Mouse (Mus musculus) olfactory bulb, adult 2 months (tissue): ENCODE data around the gene D430042O09Rik. TPM values are rescaled to one million over a fixed set of nuclear protein-coding genes. Genes with fewer than 3 reads are reported as not detected.

Experiments used
- H3K27ac ChIP-seq: fragments of 200-500 bp; 2 replicates; pipeline ENCODE4 v1.5.1; 2012; ENCODE audit warnings: low read depth, low read length; ENCODE audit not compliant: insufficient read depth
- H3K4me1 ChIP-seq: fragments of 200-500 bp; 2 replicates; pipeline ENCODE4 v1.6.1; 2012; ENCODE audit warnings: low read length; ENCODE audit not compliant: control insufficient read depth, insufficient read depth
- H3K4me3 ChIP-seq: fragments of 200-500 bp; 2 replicates; pipeline ENCODE4 v1.5.1; 2012; ENCODE audit warnings: mild to moderate bottlenecking, low read depth, low read length, moderate library complexity; ENCODE audit not compliant: insufficient read depth
- CTCF ChIP-seq: fragments of 200-500 bp; IDR thresholded peaks from 2 replicates; pipeline ENCODE4 v1.5.1; 2012; ENCODE audit warnings: low read depth, mild to moderate bottlenecking, low read length, moderate library complexity; ENCODE audit not compliant: insufficient read depth
- POLR2A ChIP-seq: fragments of 200-500 bp; IDR thresholded peaks from 2 replicates; pipeline ENCODE4 v1.6.1; 2012; ENCODE audit warnings: mild to moderate bottlenecking, low read depth, low read length, moderate library complexity; ENCODE audit not compliant: insufficient read depth
- WGBS: fragments of 180-500 bp; shearing (Covaris S2); methylation state at CpG from one replicate; pipeline ENCODE4 v1.1.7; 2018; 5-methylcytosine and 5-hydroxymethylcytosine counted together
- polyA plus RNA-seq: library from polyadenylated mRNA; stranded (reverse); fragments of >200 nt; gene quantifications from 2 replicates; pipeline ENCODE4 v1.2.4, GENCODE M21; 2012; ENCODE audit warnings: low replicate concordance; ENCODE audit not compliant: missing spikeins, insufficient read depth, insufficient read length

Gene D430042O09Rik
- polyA plus RNA-seq, result 351 TPM in 1 of 2 replicates, not detected in the other

GRCm38 (mm10) chr7:125707593-125708022 is at the start of gene D430042O09Rik, which contains the start of gene Gtf3c1:
Gene D430042O09Rik, plus strand, starts transcription at chr7:125707888.
Gene Gtf3c1, minus strand, starts transcription at chr7:125707780.
- peak; percentile 72 for TF ChIP-seq POLR2A
- TF ChIP-seq CTCF, result no peak
- H3K27ac ChIP-seq, result peak within 1 kb of the TSS; percentile 52; the same call in 1 of the 2 replicates
- under 1% methylated on average over 45 of the region's 45 CpGs for WGBS
- H3K4me1 ChIP-seq, result peaks cover 15% of the 10 kb centered on the region
- H3K4me3 ChIP-seq, result peak within 1 kb of the TSS; percentile 91

DNA sequence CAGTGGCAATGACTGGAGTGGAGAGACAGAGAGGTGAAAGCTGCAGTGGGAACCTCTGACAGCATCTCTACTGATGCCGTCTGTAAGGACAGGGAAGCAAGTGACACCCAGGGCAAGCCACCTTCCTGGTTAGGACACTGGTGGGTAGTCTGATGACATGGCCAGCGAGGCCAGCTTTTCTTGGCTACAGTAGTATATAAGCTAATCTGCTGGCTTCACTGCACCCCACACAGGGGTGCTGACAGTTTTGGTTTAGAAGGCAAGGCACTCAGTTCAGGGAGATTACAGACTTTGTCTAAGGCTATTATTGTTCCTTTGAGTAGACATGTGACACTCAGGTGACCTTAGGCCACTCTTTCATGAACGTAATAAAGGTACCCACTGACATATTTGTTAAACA is 44.0 kb upstream of the D430042O09Rik start:
- WGBS, result 84% methylated on average over 3 of the region's 3 CpGs
- Histone ChIP-seq H3K27ac (no peak overlapping the region), H3K4me1 (no peaks in the 10 kb centered on the region), H3K4me3 (no peak overlapping the region)
- no peak for TF ChIP-seq POLR2A

GRCm38 (mm10) chr7:125670865-125671264 is 36.8 kb upstream of the D430042O09Rik start:
- TF ChIP-seq CTCF, result no peak
- no peak for TF ChIP-seq POLR2A
- 94% methylated on average over 6 of the region's 6 CpGs for WGBS
- Histone ChIP-seq H3K4me1 (no peaks in the 10 kb centered on the region), H3K4me3 (no peak overlapping the region), H3K27ac (no peak overlapping the region)

GRCm38 (mm10) chr7:125671396-125671795 is 36.3 kb upstream of the D430042O09Rik start:
- no peak for TF ChIP-seq CTCF
- TF ChIP-seq POLR2A, result no peak
- 92% methylated on average over 8 of the region's 8 CpGs for WGBS
- H3K27ac ChIP-seq, result no peak overlapping the region
- no peaks in the 10 kb centered on the region for H3K4me1 ChIP-seq
- H3K4me3 ChIP-seq, result no peak overlapping the region

DNA sequence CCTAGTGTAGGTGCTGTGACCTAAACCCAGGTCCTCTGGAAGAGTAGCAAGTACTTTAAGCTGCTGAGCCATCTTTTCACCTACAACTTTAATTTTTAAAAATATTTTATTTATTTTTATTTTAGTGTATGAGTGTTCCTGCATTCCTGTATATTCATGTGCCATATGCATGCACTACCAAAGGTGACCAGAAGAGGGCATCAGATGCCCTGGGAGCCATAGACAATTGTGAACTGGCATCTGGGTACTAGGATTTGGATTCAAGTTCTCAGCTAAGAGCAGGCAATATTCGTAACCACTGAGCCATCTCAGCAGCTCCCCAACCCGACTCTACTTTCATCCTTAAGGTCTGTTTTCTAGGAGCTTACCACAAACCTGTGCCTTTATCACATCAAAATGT is 32.8 kb upstream of the D430042O09Rik start:
- Histone ChIP-seq H3K4me3 (no peak overlapping the region), H3K4me1 (no peaks in the 10 kb centered on the region; the same call in 1 of the 2 replicates), H3K27ac (no peak overlapping the region)
- no peak for TF ChIP-seq CTCF
- no peak for TF ChIP-seq POLR2A
- WGBS, result 91% methylated on average over 2 of the region's 2 CpGs

- no peak overlapping the region for H3K4me3 ChIP-seq
- 62% methylated on average over 8 of the region's 8 CpGs for WGBS
- no peak for TF ChIP-seq CTCF
- no peak for TF ChIP-seq POLR2A
- no peak overlapping the region for H3K27ac ChIP-seq
- no peaks in the 10 kb centered on the region; the same call in 1 of the 2 replicates for H3K4me1 ChIP-seq
Observed at GRCm38 (mm10) chr7:125678756-125679155, 28.9 kb upstream of the D430042O09Rik start.

- no peak for TF ChIP-seq POLR2A
- no peak for TF ChIP-seq CTCF
- Histone ChIP-seq H3K27ac (no peak overlapping the region), H3K4me3 (no peak overlapping the region), H3K4me1 (no peaks in the 10 kb centered on the region; the same call in 1 of the 2 replicates)
- WGBS, result 63% methylated on average over 9 of the region's 9 CpGs
Observed at GRCm38 (mm10) chr7:125679936-125680335, 27.8 kb upstream of the D430042O09Rik start.

DNA sequence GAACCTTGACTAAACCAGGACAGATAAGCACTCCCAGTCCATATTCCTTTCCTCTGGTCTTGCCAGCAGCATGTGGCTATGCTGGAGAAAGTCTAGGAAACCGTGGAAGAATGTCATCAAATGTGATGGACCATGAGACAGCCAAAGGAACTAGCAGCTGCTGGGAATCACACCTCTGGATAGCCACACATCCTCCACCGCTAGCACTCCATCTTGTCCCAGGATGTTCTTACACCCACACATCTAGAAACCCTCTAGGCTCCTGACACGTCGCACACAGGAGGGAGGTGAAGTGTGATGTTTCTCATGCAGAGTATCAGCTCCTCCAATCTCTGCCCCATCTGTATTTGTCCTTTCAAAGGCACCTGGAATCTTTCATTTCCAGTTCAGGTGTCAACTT is 17.2 kb upstream of the D430042O09Rik start:
- no peak overlapping the region for H3K27ac ChIP-seq
- WGBS, result 78% methylated on average over 4 of the region's 4 CpGs
- no peak overlapping the region for H3K4me3 ChIP-seq
- H3K4me1 ChIP-seq, result no peaks in the 10 kb centered on the region
- no peak for TF ChIP-seq POLR2A
- TF ChIP-seq CTCF, result no peak

- no peak overlapping the region for H3K27ac ChIP-seq
- 78% methylated on average over 5 of the region's 5 CpGs for WGBS
Observed at GRCm38 (mm10) chr7:125694056-125694455, 13.6 kb upstream of the D430042O09Rik start.

More at GRCm38 (mm10) chr7:125694056-125694455, 13.6 kb upstream of the D430042O09Rik start:
- Histone ChIP-seq H3K4me1 (no peaks in the 10 kb centered on the region), H3K4me3 (no peak overlapping the region)
- TF ChIP-seq POLR2A, result no peak
- no peak for TF ChIP-seq CTCF
